In genomic region chr15:43614004-43614661, GRCm38 (mm10) we compare ENCODE assay signal across 14 mouse cellular contexts.
DNase-seq lines count a peak whose midpoint lies in the region; ATAC-seq and TF ChIP-seq lines count a peak whose summit lies in the region.
"Had no signal": no experiment of that assay in that cellular context is flagged by ENCODE, and none has a peak within 500 bp of the region (broad histone marks: within the 10 kb centered on the region; RNA-seq: fewer than 3 reads in every experiment).

No protein-coding gene starts in this region.

- H3K9me3 ChIP-seq in midbrain, embryonic 14.5 days (ENCODE audit: control insufficient read depth, low read length), result no peaks in the 10 kb centered on the region
- H3K9me3 ChIP-seq in midbrain, embryonic 11.5 days (ENCODE audit: control insufficient read depth, low read length), result no peaks in the 10 kb centered on the region
- H3K9me3 ChIP-seq in neural tube, embryonic 14.5 days (ENCODE audit: control insufficient read depth, low read length), result no peaks in the 10 kb centered on the region
- H3K9me3 ChIP-seq: stomach, embryonic 15.5 days had no signal

- no peaks in the 10 kb centered on the region for H3K4me1 ChIP-seq in midbrain, embryonic 14.5 days (ENCODE audit: control insufficient read depth, insufficient read depth, low read length)
- H3K4me1 ChIP-seq in midbrain, embryonic 11.5 days (ENCODE audit: control insufficient read depth, insufficient read depth, low read length), result no peaks in the 10 kb centered on the region
- H3K4me1 ChIP-seq in neural tube, embryonic 14.5 days (ENCODE audit: control insufficient read depth, insufficient read depth, low read length), result no peaks in the 10 kb centered on the region
- H3K4me1 ChIP-seq: stomach, embryonic 15.5 days had no signal

- TF ChIP-seq POLR2A in brain, embryonic 14.5 days (IDR thresholded peaks at IDR 0.05; ENCODE audit: borderline replicate concordance, extremely low read depth, insufficient read depth, insufficient read length, poor library complexity, severe bottlenecking), result no peak

- H3K4me3 ChIP-seq in midbrain, embryonic 14.5 days (replicated peaks; ENCODE audit: low read depth, low read length), result no peak overlapping the region
- no peak overlapping the region for H3K4me3 ChIP-seq in midbrain, embryonic 11.5 days (ENCODE audit: low read depth, low read length)
- no peak overlapping the region for H3K4me3 ChIP-seq in neural tube, embryonic 14.5 days (ENCODE audit: low read depth, low read length)
- H3K4me3 ChIP-seq: erythroblast, embryonic 14.5 days; stomach, embryonic 15.5 days had no signal

- no peak for TF ChIP-seq CTCF in brain, embryonic 14.5 days (IDR thresholded peaks at IDR 0.05; ENCODE audit: borderline replicate concordance, extremely low read depth, insufficient read depth, insufficient read length)

- peak; percentile 31 for DNase-seq in midbrain, embryonic 14.5 days
- no peak for DNase-seq in midbrain, embryonic 11.5 days (ENCODE audit: low spot score, missing footprints)
- DNase-seq in brain, embryonic 14.5 days (ENCODE audit: low read depth), result peak; percentile 31
- DNase-seq in kidney, postnatal 25 days, result no peak
- DNase-seq in layer of hippocampus, adult 9-11 months, result no peak
- no peak for DNase-seq in spleen, postnatal 4 days (ENCODE audit: low spot score in 2 of 2)
- DNase-seq: adrenal gland, adult 8-10 months; heart, postnatal 4 days; kidney, adult 2 months; thymus, postnatal 36 days had no signal

- WGBS in midbrain, embryonic 14.5 days, result 31% methylated on average over 5 of the region's 5 CpGs
- WGBS in midbrain, embryonic 11.5 days, result 31% methylated on average over 5 of the region's 5 CpGs
- WGBS in neural tube, embryonic 14.5 days, result 44% methylated on average over 5 of the region's 5 CpGs

- no peaks in the 10 kb centered on the region for H3K36me3 ChIP-seq in midbrain, embryonic 14.5 days (ENCODE audit: control insufficient read depth, insufficient read depth, low read length)
- no peaks in the 10 kb centered on the region for H3K36me3 ChIP-seq in midbrain, embryonic 11.5 days (ENCODE audit: control insufficient read depth, insufficient read depth, low read length)
- H3K36me3 ChIP-seq in neural tube, embryonic 14.5 days (ENCODE audit: control insufficient read depth, insufficient read depth, low read length), result no peaks in the 10 kb centered on the region
- H3K36me3 ChIP-seq: stomach, embryonic 15.5 days had no signal

- no peak for ATAC-seq in midbrain, embryonic 14.5 days (ENCODE audit: low FRiP score, low TSS enrichment)
- ATAC-seq in midbrain, embryonic 11.5 days (ENCODE audit: low FRiP score), result no peak
- peak; percentile 46; the same call in 1 of the 2 replicates for ATAC-seq in granulocyte monocyte progenitor cell, adult 5-6 weeks (replicated peaks; ENCODE audit: poor library complexity, severe bottlenecking)
- ATAC-seq in neural tube, embryonic 14.5 days (ENCODE audit: low read depth), result peak; percentile 31; the same call in 1 of the 2 replicates

- H3K27ac ChIP-seq in midbrain, embryonic 14.5 days (replicated peaks; ENCODE audit: low read depth, low read length), result no peak overlapping the region
- H3K27ac ChIP-seq in midbrain, embryonic 11.5 days (ENCODE audit: low read depth, low read length), result no peak overlapping the region
- H3K27ac ChIP-seq in neural tube, embryonic 14.5 days (ENCODE audit: low read depth, low read length), result no peak overlapping the region
- H3K27ac ChIP-seq: stomach, embryonic 15.5 days had no signal

- no peaks in the 10 kb centered on the region for H3K27me3 ChIP-seq in midbrain, embryonic 14.5 days (ENCODE audit: control insufficient read depth, insufficient read depth, low read length)
- H3K27me3 ChIP-seq in midbrain, embryonic 11.5 days (ENCODE audit: control insufficient read depth, insufficient read depth, low read length), result no peaks in the 10 kb centered on the region
- no peaks in the 10 kb centered on the region for H3K27me3 ChIP-seq in neural tube, embryonic 14.5 days (ENCODE audit: control insufficient read depth, insufficient read depth, low read length)
- H3K27me3 ChIP-seq: stomach, embryonic 15.5 days had no signal

- no peak overlapping the region for H3K4me2 ChIP-seq in midbrain, embryonic 14.5 days (ENCODE audit: low read length)
- H3K4me2 ChIP-seq in midbrain, embryonic 11.5 days, result no peak overlapping the region
- H3K4me2 ChIP-seq in neural tube, embryonic 14.5 days (ENCODE audit: low read depth, low read length), result no peak overlapping the region
- H3K4me2 ChIP-seq: stomach, embryonic 15.5 days had no signal

- H3K9ac ChIP-seq in midbrain, embryonic 14.5 days (replicated peaks; ENCODE audit: low read length), result no peak overlapping the region
- no peak overlapping the region for H3K9ac ChIP-seq in midbrain, embryonic 11.5 days (ENCODE audit: low read length)
- no peak overlapping the region for H3K9ac ChIP-seq in neural tube, embryonic 14.5 days (replicated peaks; ENCODE audit: low read depth, low read length)
- H3K9ac ChIP-seq: stomach, embryonic 15.5 days had no signal

Comparison
In these comparisons a context has a peak if more than half of its experiments do, and no peak if none do; other contexts are left out.
1. DNase-seq: peak in midbrain, embryonic 14.5 days (single experiment) and brain, embryonic 14.5 days (single experiment); none in midbrain, embryonic 11.5 days (single experiment), kidney, postnatal 25 days (0 of 2), layer of hippocampus, adult 9-11 months (single experiment) and spleen, postnatal 4 days (0 of 2).
2. ATAC-seq: peak in granulocyte monocyte progenitor cell, adult 5-6 weeks (single experiment) and neural tube, embryonic 14.5 days (single experiment); none in midbrain, embryonic 14.5 days (single experiment) and midbrain, embryonic 11.5 days (single experiment).